Mouse (Mus musculus): ENCODE data around the gene Zmiz1.

Zmiz1 gene

GRCm38 (mm10) chr14:25611815-25612698 is 153.1 kb downstream of the Zmiz1 start:
- no peak for DNase-seq (ENCODE audit: low spot score in 2 of 2)

- no peak for DNase-seq (ENCODE audit: low spot score in 2 of 2)
Observed at GRCm38 (mm10) chr14:25613942-25614575, 155.1 kb downstream of the Zmiz1 start.

- no peak for DNase-seq (ENCODE audit: low spot score in 2 of 2)
Observed at GRCm38 (mm10) chr14:25614684-25615083, 155.7 kb downstream of the Zmiz1 start.

GRCm38 (mm10) chr14:25615602-25616001 is 156.6 kb downstream of the Zmiz1 start:
- no peak for DNase-seq (ENCODE audit: low spot score in 2 of 2)

GRCm38 (mm10) chr14:25616009-25616723 is 157.2 kb downstream of the Zmiz1 start:
- DNase-seq (ENCODE audit: low spot score in 2 of 2) = no peak

GRCm38 (mm10) chr14:25617264-25617663 is 158.3 kb downstream of the Zmiz1 start:
- no peak for DNase-seq (ENCODE audit: low spot score in 2 of 2)

- DNase-seq (ENCODE audit: low spot score in 2 of 2) = no peak
Observed at GRCm38 (mm10) chr14:25619066-25619762, 160.2 kb downstream of the Zmiz1 start.

- DNase-seq (ENCODE audit: low spot score in 2 of 2) = no peak
Observed at GRCm38 (mm10) chr14:25620766-25621165, 161.8 kb downstream of the Zmiz1 start.

GRCm38 (mm10) chr14:25623698-25624097 is 164.7 kb downstream of the Zmiz1 start:
- DNase-seq (ENCODE audit: low spot score in 2 of 2) = no peak

GRCm38 (mm10) chr14:25624659-25625058 is 165.7 kb downstream of the Zmiz1 start:
- no peak for DNase-seq (ENCODE audit: low spot score in 2 of 2)

GRCm38 (mm10) chr14:25627599-25628255 is 168.7 kb downstream of the Zmiz1 start:
- DNase-seq (ENCODE audit: low spot score in 2 of 2) = no peak

GRCm38 (mm10) chr14:25628448-25629099 is 169.6 kb downstream of the Zmiz1 start:
- no peak for DNase-seq (ENCODE audit: low spot score in 2 of 2)

- no peak for DNase-seq (ENCODE audit: low spot score in 2 of 2)
Observed at GRCm38 (mm10) chr14:25629866-25630606, 171.1 kb downstream of the Zmiz1 start.

GRCm38 (mm10) chr14:25630647-25631409 is 171.8 kb downstream of the Zmiz1 start:
- no peak for DNase-seq (ENCODE audit: low spot score in 2 of 2)

- DNase-seq (ENCODE audit: low spot score in 2 of 2) = no peak
Observed at GRCm38 (mm10) chr14:25631481-25631880, 172.5 kb downstream of the Zmiz1 start.

GRCm38 (mm10) chr14:25633539-25634300 is 174.7 kb downstream of the Zmiz1 start:
- no peak for DNase-seq (ENCODE audit: low spot score in 2 of 2)

- no peak for DNase-seq (ENCODE audit: low spot score in 2 of 2)
Observed at GRCm38 (mm10) chr14:25634328-25634727, 175.3 kb downstream of the Zmiz1 start.

- no peak for DNase-seq (ENCODE audit: low spot score in 2 of 2)
Observed at GRCm38 (mm10) chr14:25635746-25636145, 176.8 kb downstream of the Zmiz1 start.
